Mouse (Mus musculus) CD4-positive, CD25-positive, alpha-beta regulatory T cell (primary cell): Measurements from ENCODE around the gene Itih1. TPM values are rescaled to one million over a fixed set of nuclear protein-coding genes. Genes with fewer than 3 reads are reported as not detected.

Source experiments
- polyA plus RNA-seq: library from polyadenylated mRNA; unstranded; fragments of 100-300 nt; shearing (Covaris generic); gene quantifications from one replicate; pipeline ENCODE4 v1.2.1, GENCODE M21; 2017

Gene Itih1
- not detected for polyA plus RNA-seq

GRCm38 (mm10) chr14:30943038-30943437 is at the start of gene Itih1:
Itih1 (minus strand) TSS chr14:30943289.

DNA sequence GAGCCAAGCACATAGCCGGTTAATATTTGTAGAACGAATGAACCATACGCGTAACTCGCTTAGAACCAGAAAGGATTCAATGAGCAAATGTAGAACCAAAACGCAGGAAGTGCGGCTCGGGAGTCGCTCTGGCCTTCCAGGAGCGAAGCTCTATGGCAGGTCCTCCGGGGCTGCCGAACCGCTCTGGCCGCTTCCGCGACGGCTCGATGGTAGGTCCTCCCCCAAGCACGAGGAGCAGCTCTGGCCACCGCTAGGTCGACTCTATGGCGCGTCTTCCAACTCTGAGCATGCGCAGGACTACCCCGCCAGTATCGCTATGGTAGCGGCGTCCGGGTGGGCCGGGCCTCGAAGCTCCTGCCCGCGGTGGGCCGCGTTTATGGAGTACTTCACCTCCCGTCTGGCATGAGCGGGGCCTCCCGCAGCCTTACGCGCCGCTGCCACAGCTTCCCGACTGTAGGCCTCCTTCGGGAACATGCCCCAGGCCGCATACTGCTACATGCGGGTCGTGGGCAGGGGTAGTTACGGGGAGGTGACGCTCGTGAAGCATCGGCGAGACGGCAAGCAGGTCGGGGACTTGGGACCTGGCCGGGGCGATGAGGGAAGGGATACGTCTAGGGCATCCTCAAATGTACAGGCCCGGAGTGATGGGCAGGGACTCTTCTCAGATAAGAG is 8.2 kb upstream of the Itih1 start, which contains the start of gene Nek4:
TSS of gene Nek4 (plus strand) at position 224 of the 672 bp plus-strand sequence.

GRCm38 (mm10) chr14:30923375-30924105 is 19.5 kb downstream of the Itih1 start, which contains the start of gene Itih3:
Itih3 (minus strand) TSS chr14:30923760.

GRCm38 (mm10) chr14:30886204-30886603 is 56.9 kb downstream of the Itih1 start, which contains the start of gene Itih4:
Itih4 (plus strand) TSS chr14:30886476.

Other genes starting within 250 kb of the Itih1 start
- 10.8 TPM for gene Sfmbt1, start 228.4 kb downstream of the Itih1 start, polyA plus RNA-seq
- gene Tmem110, start 117.7 kb downstream of the Itih1 start, polyA plus RNA-seq = 20.1 TPM
- gene Mustn1, start 64.1 kb downstream of the Itih1 start, polyA plus RNA-seq = 1.2 TPM
- gene Itih4, start 56.8 kb downstream of the Itih1 start, polyA plus RNA-seq = not detected
- gene Itih3, start 19.5 kb downstream of the Itih1 start, polyA plus RNA-seq = not detected
- 6.7 TPM for gene Nek4, start 8.1 kb upstream of the Itih1 start, polyA plus RNA-seq
- gene Glt8d1, start 58.1 kb upstream of the Itih1 start, polyA plus RNA-seq = 11.6 TPM
- gene Spcs1, start 58.4 kb upstream of the Itih1 start, polyA plus RNA-seq = 281 TPM
- 156 TPM for gene Pbrm1, start 75.8 kb upstream of the Itih1 start, polyA plus RNA-seq
- gene Gnl3, start 75.9 kb upstream of the Itih1 start, polyA plus RNA-seq = 93.8 TPM
- gene Smim4, start 185.7 kb upstream of the Itih1 start, polyA plus RNA-seq = 80.7 TPM
- gene Nt5dc2, start 187.8 kb upstream of the Itih1 start, polyA plus RNA-seq = 1.3 TPM
- 1.3 TPM for gene Stab1, start 225.4 kb upstream of the Itih1 start, polyA plus RNA-seq